ENCODE assay signal across 17 mouse cellular contexts in the genomic region with DNA sequence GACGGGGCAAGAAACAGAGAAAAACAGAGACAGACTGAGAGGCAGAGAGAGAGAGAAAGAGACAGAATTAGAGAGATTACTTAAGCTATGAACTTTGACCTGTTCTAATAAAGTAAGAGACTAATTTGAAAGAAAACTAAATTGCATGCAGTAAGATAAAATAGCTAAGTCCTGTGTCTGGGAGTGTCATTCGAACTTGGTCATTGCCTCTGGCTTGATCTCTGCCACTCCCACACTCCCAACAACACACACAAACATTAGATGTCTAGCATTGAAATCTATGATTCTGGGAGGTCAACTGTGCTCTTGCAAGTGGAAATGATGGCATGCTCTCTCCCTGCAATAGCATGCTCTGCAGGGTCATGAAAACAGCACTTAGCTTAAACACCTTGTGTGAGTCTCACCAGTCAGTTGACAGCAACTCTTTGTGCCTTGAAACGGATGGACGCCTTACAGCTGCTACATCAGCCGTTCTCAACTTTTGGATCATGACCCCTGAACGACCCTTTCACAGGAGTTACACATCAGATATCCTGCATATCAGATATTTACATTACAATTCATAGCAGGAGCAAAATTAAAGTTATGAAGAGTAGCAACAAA.
DNase-seq lines count a peak whose midpoint lies in the region; ATAC-seq and TF ChIP-seq lines count a peak whose summit lies in the region.
"Had no signal": no experiment of that assay in that cellular context is flagged by ENCODE, and none has a peak within 500 bp of the region (broad histone marks: within the 10 kb centered on the region; RNA-seq: fewer than 3 reads in every experiment).

No protein-coding gene starts in this region.

- H3K9me3 ChIP-seq in intestine, embryonic 16.5 days (ENCODE audit: control insufficient read depth, low read length), result no peaks in the 10 kb centered on the region
- H3K9me3 ChIP-seq: forebrain, embryonic 10.5 days; hindbrain, embryonic 10.5 days; limb, embryonic 13.5 days had no signal

- H3K27ac ChIP-seq in kidney, adult 2 months (ENCODE audit: insufficient read depth, low read depth, low read length), result peak overlapping the region; percentile 96
- peak overlapping the region; percentile 91 for H3K27ac ChIP-seq in intestine, embryonic 16.5 days (ENCODE audit: low read length)
- no peak overlapping the region for H3K27ac ChIP-seq in layer of hippocampus, adult 2 months
- H3K27ac ChIP-seq: forebrain, embryonic 10.5 days; hindbrain, embryonic 10.5 days; hindbrain, postnatal 0 days; limb, embryonic 13.5 days had no signal

- ATAC-seq in intestine, embryonic 16.5 days, result peak; percentile 75
- ATAC-seq: forebrain, postnatal 0 days; hindbrain, postnatal 0 days; midbrain, embryonic 16.5 days had no signal

- H3K36me3 ChIP-seq in kidney, adult 2 months (ENCODE audit: control insufficient read depth, insufficient read depth, low read length), result no peaks in the 10 kb centered on the region
- no peaks in the 10 kb centered on the region for H3K36me3 ChIP-seq in intestine, embryonic 16.5 days (ENCODE audit: control insufficient read depth, insufficient read depth, low read length)
- H3K36me3 ChIP-seq: forebrain, embryonic 10.5 days; hindbrain, embryonic 10.5 days; limb, embryonic 13.5 days had no signal

- H3K4me2 ChIP-seq in intestine, embryonic 16.5 days (ENCODE audit: low read depth, low read length), result peak overlapping the region; percentile 39; the same call in 1 of the 2 replicates
- H3K4me2 ChIP-seq: limb, embryonic 13.5 days had no signal

- intact Hi-C loops in gastrocnemius, postnatal 14 days (cut with DNase I; ENCODE audit: low total_unique reads), result no loop called here

- H3K9ac ChIP-seq in intestine, embryonic 16.5 days (ENCODE audit: low read depth, low read length), result no peak overlapping the region
- H3K9ac ChIP-seq: forebrain, postnatal 0 days; limb, embryonic 13.5 days had no signal

- 36% methylated on average over 6 of the region's 6 CpGs for WGBS in kidney, adult 2 months
- 34% methylated on average over 6 of the region's 6 CpGs for WGBS in intestine, embryonic 16.5 days

- TF ChIP-seq CTCF in kidney, adult 2 months (conservative IDR thresholded peaks at IDR 0.05; ENCODE audit: insufficient read depth, insufficient read length, low read depth, low read length), result no peak
- no peak for TF ChIP-seq CTCF in layer of hippocampus, adult 2 months (conservative IDR thresholded peaks at IDR 0.05)

- no peaks in the 10 kb centered on the region for H3K27me3 ChIP-seq in kidney, adult 2 months (replicated peaks; ENCODE audit: control insufficient read depth, insufficient read depth, low read length)
- H3K27me3 ChIP-seq in intestine, embryonic 16.5 days (replicated peaks; ENCODE audit: control insufficient read depth, insufficient read depth, low read length), result no peaks in the 10 kb centered on the region
- H3K27me3 ChIP-seq: limb, embryonic 13.5 days had no signal

- H3K4me1 ChIP-seq in kidney, adult 2 months (ENCODE audit: control insufficient read depth, insufficient read depth, low read length), result peaks cover 24% of the 10 kb centered on the region
- H3K4me1 ChIP-seq in intestine, embryonic 16.5 days (ENCODE audit: control insufficient read depth, insufficient read depth, low read length), result peaks cover 17% of the 10 kb centered on the region

- peak; percentile 47 for DNase-seq in kidney, adult 2 months
- no peak for DNase-seq in kidney, adult 11 months
- DNase-seq in embryo, embryonic 10.5 days (ENCODE audit: low spot score), result peak; percentile 25
- peak; percentile 12 to 55 for DNase-seq in kidney, postnatal 36 days
- DNase-seq in layer of hippocampus, adult 2 months (ENCODE audit: low spot score in 2 of 2), result no peak
- DNase-seq in c-Kit-positive CD71-positive TER-119-positive erythroid progenitor cells, embryonic 14.5 days (ENCODE audit: low spot score), result no peak
- no peak for DNase-seq in gastrocnemius, postnatal 14 days
- DNase-seq: cerebellum, postnatal 10 days; forebrain, postnatal 0 days; right cerebral cortex, postnatal 25 days; thymus, postnatal 36 days had no signal

- TF ChIP-seq POLR2A in kidney, adult 2 months (IDR thresholded peaks at IDR 0.05; ENCODE audit: low read depth, low read length), result no peak

- H3K4me3 ChIP-seq in kidney, adult 2 months (ENCODE audit: insufficient read depth, low read depth, low read length), result no peak overlapping the region
- no peak overlapping the region for H3K4me3 ChIP-seq in intestine, embryonic 16.5 days (ENCODE audit: low read length)
- no peak overlapping the region for H3K4me3 ChIP-seq in layer of hippocampus, adult 2 months
- H3K4me3 ChIP-seq: forebrain, embryonic 10.5 days; hindbrain, embryonic 10.5 days; limb, embryonic 13.5 days had no signal

Comparison
In these comparisons a context has a peak if more than half of its experiments do, and no peak if none do; other contexts are left out.
1. DNase-seq: peak in kidney, adult 2 months (single experiment), embryo, embryonic 10.5 days (single experiment) and kidney, postnatal 36 days (2 of 2); none in kidney, adult 11 months (single experiment), layer of hippocampus, adult 2 months (0 of 2), c-Kit-positive CD71-positive TER-119-positive erythroid progenitor cells, embryonic 14.5 days (single experiment) and gastrocnemius, postnatal 14 days (single experiment).